Mouse (Mus musculus) heart, postnatal 10 days (tissue): ENCODE measurements at regions not wholly inside any gene's neighbourhood (a gene's known extent, or its start where the extent isn't known, plus 50 kb on each side); places are given as distances from the start of the nearest gene placed in this dataset.

ENCODE experiments used
- DNase-seq, 2 experiments: peaks; one replicate each; pipeline ENCODE4 v3.0.0; 2021
- intact Hi-C: fragments of 180-260 bp; cut with DNase I; formaldehyde crosslinking; loops from one replicate; pipeline ENCODE4 v1.15.1; 2025

DNA sequence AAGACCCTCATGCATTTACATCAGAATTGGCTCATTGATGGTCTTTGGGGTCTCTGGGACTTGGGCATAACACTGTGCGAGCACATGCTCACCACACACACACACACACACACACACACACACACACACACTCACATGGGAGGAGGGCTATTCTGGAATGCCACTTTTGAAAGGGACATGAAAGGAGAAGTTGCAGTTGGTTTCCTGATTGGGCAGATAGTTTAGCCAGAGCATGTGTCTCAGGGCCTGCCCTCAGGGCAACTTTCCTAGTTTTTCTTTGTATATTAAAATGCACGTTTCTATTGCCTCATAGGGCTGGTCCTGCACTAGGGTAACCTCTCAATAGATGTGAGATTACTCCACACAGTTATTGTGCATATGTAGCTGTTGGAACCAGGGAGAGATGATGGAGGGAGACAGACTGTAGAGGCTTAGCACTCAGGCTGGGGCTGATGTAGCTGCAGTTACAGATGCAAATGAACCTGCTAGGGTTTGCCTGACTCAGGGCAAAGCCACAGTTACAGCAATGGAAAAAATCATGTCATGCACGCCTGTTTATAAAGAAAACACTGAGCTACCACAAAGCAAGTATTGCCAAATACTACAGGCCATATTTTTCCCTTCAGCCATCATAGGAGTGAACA, 115.3 kb upstream of the Arhgap28 start:
- no peak for DNase-seq
- intact Hi-C loops, result no loop called here

DNA sequence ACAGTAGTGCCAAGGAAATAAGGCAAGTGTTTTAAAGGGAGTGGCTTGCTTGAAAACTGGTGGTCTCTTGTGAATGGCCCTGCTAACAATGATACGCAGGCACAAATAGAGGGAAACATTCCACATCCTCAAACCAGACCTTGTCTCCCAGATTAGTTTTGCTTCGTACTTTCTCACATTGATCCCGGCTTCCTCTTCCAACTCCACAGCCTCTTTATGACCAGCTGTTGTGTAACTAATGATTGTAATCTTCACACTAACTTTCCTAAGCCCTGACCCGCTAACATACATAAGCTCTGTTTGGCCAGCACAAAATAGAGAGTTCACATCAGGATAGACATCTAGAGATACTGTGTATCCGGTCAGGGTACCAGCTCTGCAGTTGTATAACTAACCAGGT, 116.3 kb upstream of the Arhgap28 start:
- no peak for DNase-seq
- intact Hi-C loops, result no loop called here

DNA sequence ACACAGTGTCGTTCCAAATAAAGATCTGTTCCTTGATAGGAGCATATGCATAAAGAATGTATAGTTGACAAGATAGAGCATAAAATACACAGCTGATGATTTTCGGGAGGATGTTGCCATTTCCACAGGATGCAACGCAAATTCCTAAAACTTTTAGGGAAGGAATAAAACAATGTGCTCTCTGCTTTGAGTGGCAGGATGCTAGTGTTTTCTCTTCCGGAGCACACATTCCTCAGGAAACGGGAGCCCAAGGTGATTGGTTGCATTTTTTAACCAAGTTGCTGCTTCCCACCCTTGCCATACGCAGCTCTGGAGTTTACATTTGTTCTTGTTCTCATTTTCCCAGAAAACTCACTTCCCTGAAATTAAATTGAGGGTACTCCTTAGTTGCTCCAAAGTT, 116.8 kb upstream of the Arhgap28 start:
- intact Hi-C loops, result no loop called here
- no peak for DNase-seq

DNA sequence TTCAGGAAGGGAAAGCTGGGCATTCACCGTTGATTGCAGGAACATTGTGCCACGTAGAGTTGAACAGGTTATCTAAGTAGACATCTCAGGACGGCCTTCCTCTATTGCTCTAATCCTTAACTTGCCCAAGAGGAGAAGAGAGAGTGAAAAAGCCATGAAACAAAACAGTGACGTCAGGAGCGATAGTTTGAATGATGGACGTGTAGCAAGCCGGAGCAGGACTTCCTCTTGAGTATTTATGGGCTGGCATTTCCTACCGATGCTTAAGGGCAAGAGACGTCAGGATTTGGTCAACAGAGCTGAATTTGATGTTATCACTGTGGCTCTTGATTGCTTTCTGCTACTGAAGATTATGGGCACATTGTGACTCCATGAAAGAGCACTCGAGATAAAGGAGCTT, 130.5 kb upstream of the Arhgap28 start:
- intact Hi-C loops, result no loop called here
- DNase-seq, result no peak

DNA sequence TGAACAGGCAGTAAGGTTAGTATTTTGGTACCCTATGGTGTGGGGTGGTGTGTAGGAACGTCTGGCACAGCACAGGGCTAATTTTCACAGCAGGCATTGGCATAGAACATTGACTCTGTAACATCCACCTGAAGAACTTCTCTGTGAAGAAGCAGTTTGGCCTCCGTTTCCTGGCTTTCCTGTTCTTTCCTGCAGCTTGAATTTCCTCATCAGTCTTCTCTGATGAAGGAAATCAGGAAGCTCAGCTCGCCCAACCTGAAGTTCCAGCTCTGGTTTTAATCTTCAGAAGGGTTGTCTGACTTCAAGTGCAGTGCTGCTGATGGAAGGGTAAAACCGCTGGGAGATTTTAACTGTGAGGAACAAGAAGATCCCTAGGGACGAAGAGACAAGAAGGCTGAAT, 131.5 kb upstream of the Arhgap28 start:
- intact Hi-C loops, result no loop called here
- DNase-seq, result no peak

DNA sequence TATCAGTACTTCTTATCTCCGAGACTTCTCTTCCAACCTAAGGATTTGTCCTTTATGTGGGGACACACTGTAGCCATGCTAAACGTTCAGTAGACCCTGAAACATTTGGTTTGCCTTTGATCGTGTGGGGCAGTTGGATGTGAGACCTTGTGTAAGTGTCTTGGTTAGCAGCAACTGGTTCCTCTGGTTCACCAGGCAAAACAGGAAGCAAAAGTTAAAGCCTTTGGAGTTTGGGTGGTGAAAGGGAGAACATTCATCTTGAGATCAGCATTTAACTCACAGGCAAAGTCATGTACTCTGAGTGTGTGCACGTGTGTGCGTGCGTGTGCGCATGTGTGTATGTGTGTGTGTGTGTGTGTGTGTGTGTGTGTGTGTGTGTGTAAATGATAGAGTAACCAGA, 130.3 kb upstream of the L3mbtl4 start:
- intact Hi-C loops, result no loop called here
- no peak for DNase-seq

GRCm38 (mm10) chr17:68149237-68149792, 124.3 kb upstream of the L3mbtl4 start:
- intact Hi-C loops, result no loop called here

GRCm38 (mm10) chr17:68152438-68153120, 121.0 kb upstream of the L3mbtl4 start:
- intact Hi-C loops, result no loop called here

More at GRCm38 (mm10) chr17:68149237-68149792, 124.3 kb upstream of the L3mbtl4 start:
- DNase-seq, result no peak

DNA sequence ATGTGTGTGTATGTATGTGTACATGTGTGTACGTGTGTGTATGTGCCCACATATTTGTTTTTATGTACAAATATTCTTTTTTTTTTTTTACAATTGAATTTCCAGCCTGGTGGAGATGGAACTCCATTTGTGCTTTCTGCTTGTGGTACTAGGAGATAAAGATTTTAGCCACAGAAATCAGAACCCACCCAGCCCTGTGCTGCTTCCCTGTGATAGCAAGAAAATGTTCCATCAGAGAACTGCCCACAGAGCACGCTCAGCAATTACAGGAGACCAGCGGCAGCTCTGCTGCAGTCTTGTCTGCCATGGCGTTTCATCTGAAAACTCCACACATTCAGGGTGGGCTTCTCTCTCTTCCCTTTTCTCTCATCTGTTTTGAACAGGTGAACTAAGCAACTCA, 118.7 kb upstream of the L3mbtl4 start:
- DNase-seq, result no peak
- intact Hi-C loops, result no loop called here

More at GRCm38 (mm10) chr17:68152438-68153120, 121.0 kb upstream of the L3mbtl4 start:
- peak in 1 of 2 experiments; percentile 6 for DNase-seq

- peak; percentile 49 to 64 for DNase-seq
- intact Hi-C loops, result no loop called here
Observed at GRCm38 (mm10) chr17:68158172-68158651, 115.4 kb upstream of the L3mbtl4 start.

DNA sequence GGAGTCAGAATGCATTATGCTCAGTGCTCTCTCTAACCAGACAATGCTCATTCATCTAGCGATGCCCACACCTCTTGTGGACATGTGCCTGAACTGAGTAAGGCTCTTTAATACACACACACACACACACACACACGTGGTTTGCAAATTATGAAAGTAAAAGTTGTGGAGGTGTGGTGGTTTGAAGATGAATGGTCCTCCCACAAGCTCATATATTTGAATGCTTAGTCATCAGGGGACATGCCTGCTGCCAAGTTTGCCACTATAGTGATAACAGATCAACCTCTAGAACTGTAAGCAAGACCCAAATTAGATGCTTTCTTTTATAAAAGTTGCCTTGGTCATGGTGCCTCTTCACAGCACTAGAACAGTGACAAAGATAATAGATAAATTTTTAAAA, 112.5 kb upstream of the L3mbtl4 start:
- intact Hi-C loops, result no loop called here
- no peak for DNase-seq

DNA sequence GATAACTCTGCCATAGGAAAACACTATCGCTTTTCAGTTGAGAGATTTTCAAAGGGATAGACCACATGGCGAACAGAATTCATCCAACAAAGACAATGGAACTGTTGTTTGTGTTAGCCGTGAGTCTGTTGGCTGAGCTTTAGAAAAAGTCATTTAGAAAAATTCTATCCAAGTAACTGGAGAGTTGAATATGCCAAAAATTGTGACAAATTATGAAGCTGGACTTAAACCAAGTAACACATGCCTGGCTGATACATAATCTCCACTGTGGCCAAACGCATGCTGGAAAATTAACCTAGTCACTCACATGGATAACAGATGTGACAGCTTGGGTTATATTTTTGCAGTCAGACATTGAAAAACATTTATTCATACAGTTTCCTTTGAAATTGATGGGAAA, 110.1 kb upstream of the L3mbtl4 start:
- DNase-seq, result peak; percentile 36 to 37
- intact Hi-C loops, result no loop called here

DNA sequence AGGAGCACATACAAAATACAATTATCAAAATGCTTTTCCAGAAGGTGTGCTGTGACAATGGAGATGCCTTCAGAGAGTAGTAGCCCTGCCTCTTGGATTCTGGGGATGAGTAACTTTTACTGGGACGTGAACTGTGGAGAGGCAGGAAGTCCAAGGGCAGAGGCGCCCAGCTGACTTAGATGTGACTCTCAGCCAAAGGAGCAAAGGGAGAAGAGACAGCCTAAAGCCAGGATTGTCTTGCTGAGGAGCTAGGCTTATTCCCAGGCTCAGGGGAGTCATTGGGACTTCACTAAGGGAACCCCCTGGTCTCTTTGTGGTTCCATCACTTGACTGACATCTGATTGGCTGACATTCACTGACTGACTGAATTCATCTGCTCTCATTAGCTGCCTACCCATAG, 108.9 kb upstream of the L3mbtl4 start:
- peak in 1 of 2 experiments; percentile 6 for DNase-seq
- intact Hi-C loops, result loop anchor here (1.0 to 5.0 kb wide), 2 partner anchors 162 to 302 kb away; partner anchors contain the start of gene Arhgap28

DNA sequence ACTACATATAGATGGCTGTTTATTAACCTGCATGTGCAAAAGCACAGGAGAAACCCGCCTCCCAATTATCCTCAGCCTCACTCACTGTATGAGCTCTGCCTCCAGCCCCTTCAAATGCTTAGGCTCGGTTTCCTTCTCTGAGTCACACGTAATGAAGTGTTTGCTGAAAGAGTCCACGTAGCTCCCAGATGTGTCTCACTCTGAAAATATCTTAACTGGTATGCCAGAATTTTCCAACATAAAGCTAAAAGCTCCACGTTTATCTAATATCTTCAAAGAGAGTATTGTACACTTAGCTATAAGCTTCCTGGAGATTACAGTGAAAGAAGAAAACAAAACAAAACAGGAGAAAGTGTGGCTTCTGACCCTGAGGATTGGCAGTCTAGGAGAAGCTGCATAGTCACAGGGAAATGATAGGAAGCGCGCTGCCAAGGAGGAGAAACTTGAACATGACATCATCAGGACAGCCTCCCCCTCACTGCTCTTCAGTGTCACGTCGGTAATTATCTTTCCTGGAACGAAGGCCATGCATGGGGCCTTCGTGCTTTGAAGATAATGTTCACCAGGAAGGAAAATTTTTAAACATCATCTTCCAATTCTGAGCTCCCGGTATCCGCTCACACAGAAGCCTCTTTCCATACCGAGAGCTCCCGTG, 108.3 kb upstream of the L3mbtl4 start:
- peak; percentile 37 to 43 for DNase-seq
- intact Hi-C loops, result loop anchor here (1.0 to 5.0 kb wide), 2 partner anchors 163 to 303 kb away; partner anchors contain the start of gene Arhgap28

GRCm38 (mm10) chr17:68166397-68166796, 107.2 kb upstream of the L3mbtl4 start:
- intact Hi-C loops, result loop anchor here (1.0 to 5.0 kb wide), 3 partner anchors 164 to 296 kb away; partner anchors contain the start of gene Arhgap28
- DNase-seq, result peak; percentile 19 to 35

- no peak for DNase-seq
- intact Hi-C loops, result no loop called here
Observed at GRCm38 (mm10) chr17:68172838-68173237, 100.8 kb upstream of the L3mbtl4 start.

DNA sequence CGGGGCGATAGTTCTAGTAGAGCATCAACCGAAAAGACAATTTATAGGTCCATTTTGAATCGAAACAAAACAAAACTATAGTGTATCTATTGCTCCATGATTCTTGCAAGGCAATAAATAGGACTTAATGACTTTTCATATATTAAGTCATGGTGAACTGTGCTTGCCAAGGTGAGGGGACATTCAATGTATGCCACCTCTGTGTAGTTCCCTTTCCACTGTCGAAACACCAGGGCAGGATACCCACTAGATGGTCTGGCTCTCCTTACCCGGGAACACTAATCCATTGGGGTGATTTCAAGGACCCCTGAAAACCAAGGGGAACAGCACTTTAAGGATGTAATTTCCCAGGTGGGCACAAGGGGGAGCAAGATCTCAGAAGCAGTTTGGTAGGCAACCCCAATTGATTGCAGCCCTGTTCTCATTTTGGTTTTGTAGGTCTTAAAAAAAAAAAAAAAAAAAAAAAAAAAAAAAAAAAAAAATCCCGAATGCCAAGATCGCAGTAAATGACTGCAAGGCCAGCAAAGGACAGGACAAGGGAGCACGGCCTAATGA, 96.9 kb upstream of the L3mbtl4 start:
- intact Hi-C loops, result loop anchor here (1.0 to 2.0 kb wide), 2 partner anchors 676 to 928 kb away; no protein-coding TSS in a partner anchor
- peak; percentile 37 to 63 for DNase-seq

DNA sequence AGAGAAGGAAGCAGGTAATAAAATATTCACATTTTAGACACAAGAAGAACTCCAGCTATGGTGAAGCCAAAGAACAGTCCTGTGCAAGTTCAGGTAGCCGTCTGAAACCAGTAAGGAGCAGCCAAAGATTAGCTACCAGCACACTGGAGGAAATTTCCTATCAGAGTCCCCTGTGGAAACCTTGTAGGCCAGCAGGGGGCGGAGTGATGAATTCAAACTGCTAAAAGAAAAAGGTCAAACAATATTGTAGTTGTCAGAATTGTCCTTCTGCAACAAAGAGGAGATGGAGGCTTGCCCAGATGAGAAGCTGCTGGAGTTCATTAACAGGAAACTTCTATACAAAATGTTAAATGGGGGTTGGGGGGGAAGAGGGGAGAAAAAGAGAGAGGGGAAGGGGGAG, 95.8 kb upstream of the L3mbtl4 start:
- DNase-seq, result peak; percentile 51 to 74
- intact Hi-C loops, result loop anchor here (1.0 to 2.0 kb wide), 2 partner anchors 674 to 927 kb away; no protein-coding TSS in a partner anchor

DNA sequence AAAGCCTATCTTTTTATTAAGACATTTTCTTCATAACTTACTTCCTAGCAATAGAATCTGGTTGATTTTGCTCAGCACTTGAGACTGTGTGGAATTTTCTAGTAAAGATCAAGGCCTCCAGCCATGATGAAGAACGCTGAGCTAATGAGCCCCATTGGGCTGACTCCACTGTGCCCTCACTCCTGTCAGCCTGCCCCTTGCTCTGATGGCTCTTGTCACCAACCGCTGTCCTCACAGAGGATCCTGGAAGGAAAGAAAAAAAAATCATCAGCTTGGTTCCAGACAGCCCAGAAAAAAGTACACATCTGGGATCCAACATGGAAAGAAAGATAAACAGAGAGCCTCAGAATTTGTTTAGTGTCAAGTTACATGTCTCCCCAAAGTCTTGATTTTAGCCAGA, 88.2 kb upstream of the L3mbtl4 start:
- intact Hi-C loops, result no loop called here
- no peak for DNase-seq

DNA sequence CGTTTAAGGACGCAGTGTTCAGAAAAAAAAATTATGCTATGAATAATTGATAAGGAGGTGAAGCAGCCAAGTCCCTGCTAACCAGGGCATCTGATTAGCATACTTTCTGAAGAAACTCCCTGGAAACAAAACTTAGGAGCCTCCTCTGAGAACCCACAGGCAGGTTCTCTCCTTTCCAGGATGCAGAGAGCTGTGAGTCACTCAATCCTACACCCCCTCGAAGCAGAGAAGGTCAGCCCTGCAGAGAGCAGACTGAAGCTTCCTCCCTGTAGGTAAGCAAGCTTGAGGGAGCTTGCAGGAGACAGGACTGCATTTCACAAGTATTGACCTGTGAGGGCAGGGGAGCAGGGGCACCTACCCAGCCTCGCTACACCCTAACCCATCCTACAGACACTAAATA, 83.7 kb upstream of the L3mbtl4 start:
- intact Hi-C loops, result no loop called here
- DNase-seq, result no peak

GRCm38 (mm10) chr17:68205545-68205944, 68.1 kb upstream of the L3mbtl4 start:
- no peak for DNase-seq
- intact Hi-C loops, result no loop called here
